ENCODE assay signal across 20 mouse cellular contexts in the genomic region with DNA sequence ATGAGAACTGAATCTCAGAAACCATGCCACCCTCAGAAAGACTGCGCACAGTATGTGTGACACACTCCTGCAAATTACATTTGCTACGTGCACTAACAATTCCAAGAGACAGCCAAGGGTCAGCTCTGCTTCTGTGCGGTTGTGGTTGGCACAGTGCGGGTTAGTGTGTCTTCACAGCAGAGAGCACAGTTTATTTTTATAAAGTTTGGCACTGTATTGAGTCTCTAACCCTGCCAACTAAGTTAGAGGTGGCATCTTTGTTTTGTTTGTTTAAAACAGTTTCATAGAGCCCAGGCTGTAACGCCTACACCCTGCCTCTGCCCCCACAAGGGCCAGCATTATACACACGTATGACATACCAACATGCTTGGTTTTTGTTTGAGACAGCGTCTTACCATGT. TPM values are rescaled to one million over a fixed set of nuclear protein-coding genes. Genes with fewer than 3 reads are reported as not detected.
DNase-seq lines count a peak whose midpoint lies in the region; TF ChIP-seq lines count a peak whose summit lies in the region.
"Had no signal": no experiment of that assay in that cellular context is flagged by ENCODE, and none has a peak within 500 bp of the region (broad histone marks: within the 10 kb centered on the region; RNA-seq: fewer than 3 reads in every experiment).

No protein-coding gene starts in this region.

- DNase-seq in gastrocnemius, adult 2 months = no peak
- DNase-seq in gastrocnemius, postnatal 10 days = no peak
- no peak for DNase-seq in layer of hippocampus, adult 2 months (ENCODE audit: low spot score in 2 of 2)
- no peak for DNase-seq in layer of hippocampus, adult 9-11 months
- peak; percentile 21 for DNase-seq in lung, postnatal 36 days
- DNase-seq in lung, adult 18-20 months = no peak
- no peak for DNase-seq in spleen, adult 18-20 months
- DNase-seq: cerebellum, adult 9-11 months; cerebellum, postnatal 36 days; embryo, embryonic 11 days; forebrain, postnatal 0 days; gastrocnemius, postnatal 36 days; heart, postnatal 10 days; heart, postnatal 36 days had no signal

- H3K27ac ChIP-seq in gastrocnemius, adult 2 months = peak overlapping the region; percentile 73
- peak overlapping the region; percentile 73 for H3K27ac ChIP-seq in layer of hippocampus, adult 2 months
- H3K27ac ChIP-seq: heart, embryonic 15.5 days; hindbrain, embryonic 10.5 days; hindbrain, embryonic 13.5 days; intestine, embryonic 15.5 days had no signal

- no peak for TF ChIP-seq CTCF in gastrocnemius, adult 2 months (IDR thresholded peaks at IDR 0.05)
- no peak for TF ChIP-seq CTCF in layer of hippocampus, adult 2 months (conservative IDR thresholded peaks at IDR 0.05)

- intact Hi-C loops in gastrocnemius, adult 2 months (cut with DNase I) = loop anchor here (5.0 kb wide), 1 partner anchor 49 kb away; no protein-coding TSS in a partner anchor

- H3K4me3 ChIP-seq in gastrocnemius, adult 2 months = no peak overlapping the region
- H3K4me3 ChIP-seq in layer of hippocampus, adult 2 months = no peak overlapping the region
- H3K4me3 ChIP-seq: heart, embryonic 12.5 days; heart, embryonic 15.5 days; hindbrain, embryonic 10.5 days; hindbrain, embryonic 13.5 days; intestine, embryonic 15.5 days had no signal

RNA-seq across cellular contexts. Expression of a gene that starts 53.7 kb away (rescaled TPM):
- 10 to 100 TPM; 19.0 to 22.8 TPM for total RNA-seq in gastrocnemius, adult 2 months (2021)
- total RNA-seq in gastrocnemius, postnatal 10 days (2021) = 10 to 100 TPM; 29.3 to 36.6 TPM
- under 1 TPM; 0.93 to 1.00 TPM for total RNA-seq in layer of hippocampus, adult 2 months (2021)
- total RNA-seq: granulocyte monocyte progenitor cell, adult 5-6 weeks; heart, postnatal 36 days had no signal

Comparison
In these comparisons a context has a peak if more than half of its experiments do, and no peak if none do; other contexts are left out.
1. RNA of a gene that starts 53.7 kb away (total RNA-seq): 29.3 to 36.6 TPM in gastrocnemius, postnatal 10 days and 19.0 to 22.8 TPM in gastrocnemius, adult 2 months; 0.93 to 1.00 TPM in layer of hippocampus, adult 2 months; every median in the first group is over 4 times any median in the second.